Mouse (Mus musculus): ENCODE results near the gene Gca. TPM values are rescaled to one million over a fixed set of nuclear protein-coding genes. Genes with fewer than 3 reads are reported as not detected.

The Gca gene
- polyA plus RNA-seq, 1 experiment = not detected

DNA sequence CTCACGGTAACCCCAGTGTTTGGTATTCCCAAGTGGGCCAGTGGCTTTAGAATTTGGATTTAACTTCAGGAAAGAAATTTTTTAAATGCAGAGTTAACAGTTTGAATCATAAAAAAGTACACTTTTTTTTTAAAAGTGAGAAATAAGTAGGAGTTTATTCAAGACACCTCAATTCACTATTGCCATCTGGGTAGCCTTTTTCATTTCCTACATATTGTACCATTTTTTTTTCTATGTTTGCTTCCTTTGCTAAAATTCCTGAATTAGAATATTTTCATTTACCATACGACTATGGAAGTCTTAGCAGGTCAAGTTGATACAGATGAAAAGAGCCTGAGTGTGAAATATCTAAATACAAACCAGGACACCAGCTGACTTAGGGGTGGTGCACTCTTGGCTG, 79.0 kb downstream of the Gca start:
- Histone ChIP-seq H3K27ac (ENCODE audit: insufficient read depth, low read depth, low read length) (no peak overlapping the region), H3K4me3 (ENCODE audit: insufficient read depth, low read depth, low read length) (no peak overlapping the region), H3K4me1 (ENCODE audit: control insufficient read depth, insufficient read depth, low read length) (no peaks in the 10 kb centered on the region)
- TF ChIP-seq POLR2A (IDR thresholded peaks at IDR 0.05; ENCODE audit: insufficient read depth, low read depth, low read length) (no peak), CTCF (IDR thresholded peaks at IDR 0.05; ENCODE audit: insufficient read depth, low read depth, low read length) (no peak)
- 83% methylated on average over 2 of the region's 2 CpGs for WGBS

Other genes with a start within 250 kb of the Gca start
- not detected in 2 replicates for gene Gcg, start 180.6 kb upstream of the Gca start, polyA plus RNA-seq (2012; ENCODE audit: insufficient read depth, insufficient read length, low replicate concordance, missing spikeins)
- gene Fap, start 90.2 kb upstream of the Gca start, polyA plus RNA-seq (2012; ENCODE audit: insufficient read depth, insufficient read length, low replicate concordance, missing spikeins) = not detected in 2 replicates
- gene Ifih1, start 18.0 kb upstream of the Gca start, polyA plus RNA-seq (2012; ENCODE audit: insufficient read depth, insufficient read length, low replicate concordance, missing spikeins) = not detected in 2 replicates